Mouse (Mus musculus) limb, embryonic 11.5 days (tissue): ENCODE data around the gene Maml3. TPM values are rescaled to one million over a fixed set of nuclear protein-coding genes. Genes with fewer than 3 reads are reported as not detected.

ENCODE experiments used
- ATAC-seq: fragments of 200-750 bp; cut with Nextera tagmentation; 2 replicates; pipeline ENCODE4 v1.8.0; 2017; ENCODE audit warnings: low read depth; ENCODE audit not compliant: insufficient number of reproducible peaks, low FRiP score, low TSS enrichment
- DNase-seq: peaks from one replicate; pipeline ENCODE4 v3.0.0-alpha.2; 2015; ENCODE audit warnings: low spot score
- H3K27ac ChIP-seq: fragments of 300-500 bp; sonication (generic); replicated peaks from 2 replicates; pipeline ENCODE4 v1.5.1; 2014; ENCODE audit warnings: low read depth, mild to moderate bottlenecking, low read length
- H3K27me3 ChIP-seq: fragments of 300-500 bp; sonication (generic); 2 replicates; pipeline ENCODE4 v1.6.1; 2014; ENCODE audit warnings: mild to moderate bottlenecking, low read length, mixed read lengths; ENCODE audit not compliant: control insufficient read depth, insufficient read depth
- H3K36me3 ChIP-seq: fragments of 300-500 bp; sonication (generic); 2 replicates; pipeline ENCODE4 v1.6.1; 2014; ENCODE audit warnings: mild to moderate bottlenecking, low read length, moderate library complexity, mixed read lengths; ENCODE audit not compliant: control insufficient read depth, insufficient read depth
- H3K4me1 ChIP-seq: fragments of 300-500 bp; sonication (generic); 2 replicates; pipeline ENCODE4 v1.6.1; 2014; ENCODE audit warnings: low read length, mixed read lengths; ENCODE audit not compliant: control insufficient read depth, insufficient read depth
- H3K4me2 ChIP-seq: fragments of 300-500 bp; sonication (generic); 2 replicates; pipeline ENCODE4 v1.6.1; 2014; ENCODE audit warnings: low read depth, mild to moderate bottlenecking, moderate library complexity; ENCODE audit not compliant: severe bottlenecking
- H3K4me3 ChIP-seq: fragments of 300-500 bp; sonication (generic); 2 replicates; pipeline ENCODE4 v1.5.1; 2014; ENCODE audit warnings: low read depth, low read length
- H3K9ac ChIP-seq: fragments of 300-500 bp; sonication (generic); 2 replicates; pipeline ENCODE4 v1.6.1; 2014; ENCODE audit warnings: mild to moderate bottlenecking, low read length
- H3K9me3 ChIP-seq: fragments of 300-500 bp; sonication (generic); 2 replicates; pipeline ENCODE4 v1.6.1; 2016; ENCODE audit warnings: low read length; ENCODE audit not compliant: control insufficient read depth
- WGBS: fragments of 180-500 bp; shearing (Covaris S2); extraction: QIAGEN DNeasy Blood & Tissue Kit; methylation state at CpG from one replicate; pipeline ENCODE4 v1.1.7; 2014; 5-methylcytosine and 5-hydroxymethylcytosine counted together
- polyA plus RNA-seq: library from polyadenylated mRNA; unstranded; fragments of >200 nt; fragmentation: Nextera tagmentation; extraction: Ambion mirVana; gene quantifications from 2 replicates; pipeline ENCODE4 v1.2.1, GENCODE M21; 2014

Gene Maml3
- polyA plus RNA-seq, 1 experiment from 2014 or later = 4.3 TPM

GRCm38 (mm10) chr3:52000871-52001517 lies 103.9 kb downstream of the Maml3 start:
- H3K27ac ChIP-seq = no peak overlapping the region
- H3K4me3 ChIP-seq = no peak overlapping the region
- H3K9me3 ChIP-seq = no peaks in the 10 kb centered on the region
- no peak for DNase-seq
- no peaks in the 10 kb centered on the region for H3K27me3 ChIP-seq
- no peak for ATAC-seq
- no peak overlapping the region for H3K4me2 ChIP-seq
- no peaks in the 10 kb centered on the region for H3K36me3 ChIP-seq
- no peaks in the 10 kb centered on the region for H3K4me1 ChIP-seq
- no peak overlapping the region for H3K9ac ChIP-seq
- WGBS = 91% methylated on average over 10 of the region's 10 CpGs

GRCm38 (mm10) chr3:51999671-52000437 lies 105.0 kb downstream of the Maml3 start:
- DNase-seq (no peak), ATAC-seq (no peak)
- H3K27ac ChIP-seq = no peak overlapping the region
- no peaks in the 10 kb centered on the region for H3K9me3 ChIP-seq
- no peak overlapping the region for H3K4me2 ChIP-seq
- H3K36me3 ChIP-seq = no peaks in the 10 kb centered on the region
- H3K4me3 ChIP-seq = no peak overlapping the region
- H3K9ac ChIP-seq = no peak overlapping the region
- H3K27me3 ChIP-seq = no peaks in the 10 kb centered on the region
- no peaks in the 10 kb centered on the region for H3K4me1 ChIP-seq
- 90% methylated on average over 21 of the region's 21 CpGs for WGBS

- H3K9me3 ChIP-seq = no peaks in the 10 kb centered on the region
- H3K27me3 ChIP-seq = no peaks in the 10 kb centered on the region
- no peak overlapping the region for H3K4me3 ChIP-seq
- WGBS = 85% methylated on average over 21 of the region's 21 CpGs
- H3K27ac ChIP-seq = no peak overlapping the region
- no peaks in the 10 kb centered on the region for H3K4me1 ChIP-seq
- ATAC-seq (no peak), DNase-seq (no peak)
- H3K4me2 ChIP-seq = no peak overlapping the region
- H3K9ac ChIP-seq = no peak overlapping the region
- no peaks in the 10 kb centered on the region for H3K36me3 ChIP-seq
Measured at GRCm38 (mm10) chr3:51998511-51999399, 106.1 kb downstream of the Maml3 start.

- Histone ChIP-seq H3K36me3 (no peaks in the 10 kb centered on the region), H3K27ac (no peak overlapping the region), H3K4me1 (no peaks in the 10 kb centered on the region), H3K4me2 (no peak overlapping the region), H3K27me3 (no peaks in the 10 kb centered on the region), H3K4me3 (no peak overlapping the region), H3K9me3 (no peaks in the 10 kb centered on the region), H3K9ac (no peak overlapping the region)
- 85% methylated on average over 11 of the region's 11 CpGs for WGBS
- ATAC-seq = no peak
- no peak for DNase-seq
Measured at GRCm38 (mm10) chr3:51997616-51998015, 107.3 kb downstream of the Maml3 start.

GRCm38 (mm10) chr3:51986507-51986906 lies 118.4 kb downstream of the Maml3 start:
- H3K4me2 ChIP-seq = no peak overlapping the region
- no peak for DNase-seq
- no peak for ATAC-seq
- 65% methylated on average over 6 of the region's 6 CpGs for WGBS
- no peak overlapping the region for H3K9ac ChIP-seq
- no peak overlapping the region for H3K27ac ChIP-seq
- no peaks in the 10 kb centered on the region for H3K36me3 ChIP-seq
- H3K4me1 ChIP-seq = no peaks in the 10 kb centered on the region
- H3K27me3 ChIP-seq = no peaks in the 10 kb centered on the region
- H3K4me3 ChIP-seq = no peak overlapping the region
- H3K9me3 ChIP-seq = no peaks in the 10 kb centered on the region

- ATAC-seq = no peak
- H3K4me2 ChIP-seq = no peak overlapping the region
- no peaks in the 10 kb centered on the region for H3K4me1 ChIP-seq
- no peak for DNase-seq
- no peak overlapping the region for H3K4me3 ChIP-seq
- H3K27ac ChIP-seq = no peak overlapping the region
- no peaks in the 10 kb centered on the region for H3K9me3 ChIP-seq
- no peaks in the 10 kb centered on the region for H3K27me3 ChIP-seq
- 66% methylated on average over 5 of the region's 5 CpGs for WGBS
- no peaks in the 10 kb centered on the region for H3K36me3 ChIP-seq
- no peak overlapping the region for H3K9ac ChIP-seq
Measured at GRCm38 (mm10) chr3:51981496-51981895, 123.4 kb downstream of the Maml3 start.

GRCm38 (mm10) chr3:51977654-51978352 lies 127.1 kb downstream of the Maml3 start:
- no peaks in the 10 kb centered on the region for H3K36me3 ChIP-seq
- H3K9me3 ChIP-seq = no peaks in the 10 kb centered on the region
- DNase-seq (no peak), ATAC-seq (no peak)
- 75% methylated on average over 8 of the region's 8 CpGs for WGBS
- H3K9ac ChIP-seq = no peak overlapping the region
- no peak overlapping the region for H3K27ac ChIP-seq
- H3K4me3 ChIP-seq = no peak overlapping the region
- no peak overlapping the region for H3K4me2 ChIP-seq
- H3K4me1 ChIP-seq = no peaks in the 10 kb centered on the region
- H3K27me3 ChIP-seq = no peaks in the 10 kb centered on the region

- H3K4me1 ChIP-seq = no peaks in the 10 kb centered on the region
- 93% methylated on average over 7 of the region's 7 CpGs for whole genome bisulfite sequencing
- no peak overlapping the region for H3K27ac ChIP-seq
- ATAC-seq = no peak
- no peaks in the 10 kb centered on the region for H3K36me3 ChIP-seq
- no peak for DNase-seq
- no peak overlapping the region for H3K4me2 ChIP-seq
- H3K4me3 ChIP-seq = no peak overlapping the region
- no peaks in the 10 kb centered on the region for H3K9me3 ChIP-seq
- no peak overlapping the region for H3K9ac ChIP-seq
- no peaks in the 10 kb centered on the region for H3K27me3 ChIP-seq
Measured at GRCm38 (mm10) chr3:51974601-51975000, 130.3 kb downstream of the Maml3 start.
